Mouse (Mus musculus) liver (tissue): ENCODE results near the gene Ywhag.

Experiments used
- DNase-seq: peaks from one replicate; pipeline ENCODE4 v3.0.0-alpha.2; 2020; ENCODE audit warnings: mixed read lengths

The Ywhag gene

DNA sequence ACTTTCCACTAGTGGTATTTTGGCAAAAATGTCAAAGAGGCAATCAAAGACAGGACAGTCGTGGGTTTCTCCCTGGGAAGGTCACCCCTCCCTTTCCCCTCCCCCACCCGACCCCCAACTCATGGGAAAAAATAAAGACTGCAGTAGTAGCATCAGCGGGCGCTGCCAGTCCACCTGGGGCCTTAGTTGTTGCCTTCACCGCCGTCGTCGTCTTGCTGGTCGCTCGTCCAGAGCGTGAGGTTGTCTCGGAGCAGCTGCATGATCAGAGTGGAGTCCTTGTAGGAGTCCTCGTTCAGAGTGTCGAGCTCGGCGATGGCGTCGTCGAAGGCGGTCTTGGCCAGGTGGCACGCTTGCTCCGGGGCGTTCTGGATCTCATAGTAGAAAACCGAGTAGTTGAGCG is 23.6 kb downstream of the Ywhag start:
- no peak for DNase-seq

GRCm38 (mm10) chr5:135909646-135910045 is 24.8 kb downstream of the Ywhag start:
- no peak for DNase-seq

DNA sequence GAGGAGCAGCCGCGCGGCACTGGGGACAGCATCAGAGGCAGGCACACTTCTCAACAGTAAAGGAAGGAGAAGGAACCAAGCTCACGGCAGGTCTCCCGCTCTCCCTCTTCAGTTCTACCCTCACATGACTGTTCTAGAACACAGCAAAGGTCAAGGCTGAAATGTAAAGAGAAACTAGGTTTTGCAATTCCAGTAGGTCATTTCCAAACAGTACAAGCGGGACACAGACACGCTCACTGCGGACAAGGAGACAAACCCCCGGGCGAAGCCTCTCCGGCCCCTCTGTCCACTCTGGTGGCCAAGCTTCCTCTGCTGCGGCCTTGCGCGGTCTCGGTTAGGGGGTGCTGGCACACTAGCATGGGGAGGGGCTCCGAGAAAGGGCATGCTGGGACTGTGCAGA is 25.4 kb downstream of the Ywhag start:
- no peak for DNase-seq

- no peak for DNase-seq
Measured at GRCm38 (mm10) chr5:135908185-135908584, 26.2 kb downstream of the Ywhag start.

DNA sequence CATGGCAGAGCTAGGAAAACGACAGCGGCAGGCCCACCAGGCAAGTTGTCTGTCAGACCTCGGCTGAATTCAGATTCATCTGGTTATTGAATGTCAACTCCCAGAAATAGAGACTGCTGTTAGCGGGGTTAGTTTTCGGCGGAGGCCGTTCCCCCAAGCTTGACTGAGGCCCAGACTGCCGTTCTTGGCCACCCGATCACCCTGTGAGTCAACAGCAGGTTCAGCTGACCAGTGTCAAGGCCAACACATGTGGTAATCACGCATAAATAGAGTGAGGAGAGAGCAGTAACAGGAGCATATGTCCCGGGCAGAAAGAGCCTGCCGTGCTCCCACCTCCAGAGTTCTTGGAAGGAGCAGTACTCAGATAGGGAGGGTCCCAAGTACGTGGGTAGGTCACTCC is 27.2 kb downstream of the Ywhag start:
- DNase-seq = peak; percentile 24

GRCm38 (mm10) chr5:135906846-135907245 is 27.6 kb downstream of the Ywhag start:
- DNase-seq = no peak

GRCm38 (mm10) chr5:135905320-135906225 is 28.8 kb downstream of the Ywhag start:
- no peak for DNase-seq

DNA sequence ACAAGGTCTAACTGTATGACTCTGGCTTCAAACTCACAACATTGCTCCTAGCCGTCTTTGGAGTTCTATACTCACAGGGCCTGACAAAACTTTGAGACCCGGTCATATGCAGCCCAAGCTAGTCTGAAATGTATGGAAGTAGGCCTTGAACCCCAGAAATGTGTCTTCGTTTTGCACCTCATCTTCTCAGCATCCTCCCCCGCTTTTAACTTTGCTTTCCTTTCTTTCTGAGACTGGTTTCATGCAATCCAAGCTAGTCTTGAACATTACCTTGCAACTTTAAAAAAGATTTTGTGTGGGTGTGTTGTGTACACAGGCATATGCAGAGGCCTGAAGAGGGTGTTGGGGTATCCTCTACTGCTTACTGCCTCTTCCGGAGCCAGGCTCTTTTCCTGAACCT is 30.2 kb downstream of the Ywhag start:
- DNase-seq = no peak

DNA sequence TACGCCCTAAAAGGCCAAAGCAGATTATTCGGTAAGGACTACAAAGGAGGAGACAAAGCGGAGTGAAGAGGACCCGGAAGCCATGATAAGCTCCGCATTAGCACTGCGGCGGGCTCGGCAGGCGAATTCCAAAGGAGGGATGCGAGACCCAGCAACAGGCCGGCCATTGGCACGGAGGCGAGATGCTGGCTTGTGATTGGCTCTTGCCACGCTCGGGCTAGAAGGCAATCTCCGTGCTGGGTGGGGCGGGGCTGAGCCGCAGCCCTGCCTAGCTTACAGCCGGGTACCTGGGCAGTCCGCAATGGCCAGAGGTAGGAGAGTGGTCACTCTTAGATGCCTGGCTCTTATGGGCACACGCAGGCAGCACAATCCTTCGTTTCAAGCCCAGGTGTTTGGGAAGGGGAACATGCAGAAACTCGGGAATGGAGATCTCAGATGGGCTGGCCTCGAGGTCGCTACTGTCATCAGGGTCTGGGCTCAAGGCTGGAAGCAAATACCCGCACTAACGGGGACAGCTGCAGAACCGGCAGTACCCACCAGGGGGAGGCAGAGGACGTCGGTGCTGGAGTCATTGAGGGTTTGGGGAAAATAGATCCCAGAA is 30.8 kb downstream of the Ywhag start:
- DNase-seq = peak; percentile 82

DNA sequence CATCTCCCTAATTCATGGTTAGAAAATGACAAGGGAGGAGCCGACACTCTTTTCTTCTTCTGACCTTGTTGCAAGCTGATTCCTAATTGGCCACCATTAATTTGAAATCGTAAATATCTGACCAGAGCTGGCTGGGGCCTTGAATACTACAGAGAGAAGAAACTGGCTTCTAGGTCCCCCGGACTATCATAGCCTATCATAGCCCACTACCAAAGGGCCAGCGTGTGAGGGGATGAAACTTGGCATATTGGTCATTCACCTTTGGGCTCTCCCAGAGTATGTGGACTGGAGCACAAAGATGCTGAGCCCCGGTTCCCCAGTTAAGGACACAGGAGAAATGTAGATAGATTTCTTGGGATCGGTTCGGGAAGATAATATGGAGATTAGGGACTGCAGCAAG is 31.4 kb downstream of the Ywhag start:
- DNase-seq = no peak

- DNase-seq = peak; percentile 69
Measured at GRCm38 (mm10) chr5:135901354-135902095, 32.9 kb downstream of the Ywhag start.

DNA sequence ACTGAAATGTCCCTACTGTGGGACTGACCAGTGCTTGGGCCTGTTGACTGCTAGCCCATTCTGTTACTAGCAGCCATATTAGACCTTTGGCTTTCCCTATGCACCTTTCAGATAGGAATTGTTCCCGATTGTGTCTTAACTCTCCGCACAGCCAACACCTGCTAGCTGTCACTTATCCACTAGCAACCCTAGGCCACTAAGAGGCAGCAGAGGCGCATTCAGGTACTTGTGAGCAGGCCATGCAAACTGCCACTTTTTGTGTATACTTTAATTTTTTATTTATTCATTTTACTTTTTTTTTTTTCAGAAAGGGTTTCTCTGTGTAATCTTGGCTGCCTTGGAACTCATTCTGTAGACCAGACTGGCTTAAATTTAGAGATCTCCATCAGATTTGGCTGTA is 33.7 kb downstream of the Ywhag start:
- DNase-seq = no peak

- no peak for DNase-seq
Measured at GRCm38 (mm10) chr5:135899833-135900232, 34.6 kb downstream of the Ywhag start.

DNA sequence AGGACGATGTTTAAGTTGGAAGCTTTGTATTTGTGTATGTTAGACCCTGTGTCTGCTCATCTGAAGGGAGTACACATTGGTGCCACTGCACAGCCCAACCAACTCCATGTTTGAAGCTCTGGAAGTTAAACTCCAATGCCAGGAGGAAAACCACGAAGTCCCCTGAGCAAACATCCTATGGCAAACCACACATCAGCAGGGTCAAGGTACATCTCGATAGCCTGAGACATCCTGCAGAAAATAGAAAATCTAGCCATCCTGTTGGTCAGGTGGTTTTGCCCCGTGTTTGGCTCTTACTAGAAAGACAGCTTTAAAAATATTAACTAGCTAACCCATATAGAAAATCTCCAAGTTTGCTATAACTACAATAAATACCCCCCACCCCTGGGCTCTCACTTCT is 35.4 kb downstream of the Ywhag start:
- no peak for DNase-seq

DNA sequence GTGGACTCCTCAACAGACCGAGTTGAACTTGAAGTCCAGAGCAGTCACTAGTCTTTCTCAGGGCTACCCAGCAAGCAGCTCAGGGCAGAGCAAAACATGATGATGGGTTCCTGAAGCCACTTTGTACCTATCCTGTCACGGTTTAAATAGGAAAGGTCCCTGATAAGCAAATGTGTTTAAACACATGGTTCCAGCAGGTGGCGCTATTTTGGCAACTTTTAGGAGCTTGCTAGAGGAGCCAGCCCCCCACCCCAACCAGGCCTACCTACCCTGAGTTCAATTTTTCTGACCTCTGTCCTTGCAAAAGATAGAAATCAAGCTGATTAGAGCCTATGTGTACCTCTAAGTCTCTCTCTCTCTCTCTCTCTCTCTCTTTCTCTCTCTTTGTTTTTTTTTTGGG is 36.4 kb downstream of the Ywhag start:
- peak; percentile 67 for DNase-seq

DNA sequence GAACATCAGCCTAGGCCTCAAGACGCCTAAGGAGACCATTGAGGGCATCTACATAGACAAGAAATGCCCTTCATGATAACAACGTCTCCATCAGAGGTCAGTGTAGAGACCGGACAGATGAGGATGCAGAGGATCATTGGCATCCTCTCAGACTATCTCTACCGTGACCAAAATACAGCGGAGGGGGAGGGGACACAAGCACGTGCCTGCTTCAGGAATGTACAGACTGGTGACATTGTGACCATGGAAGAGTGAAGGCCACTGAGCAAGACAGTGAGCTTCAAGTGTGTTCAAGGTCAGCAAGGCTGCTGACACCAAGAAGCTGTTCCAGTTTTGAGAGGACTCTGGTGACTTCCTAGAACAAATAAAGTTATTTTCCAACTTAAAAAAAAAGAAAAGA is 39.5 kb downstream of the Ywhag start:
- DNase-seq = no peak

DNA sequence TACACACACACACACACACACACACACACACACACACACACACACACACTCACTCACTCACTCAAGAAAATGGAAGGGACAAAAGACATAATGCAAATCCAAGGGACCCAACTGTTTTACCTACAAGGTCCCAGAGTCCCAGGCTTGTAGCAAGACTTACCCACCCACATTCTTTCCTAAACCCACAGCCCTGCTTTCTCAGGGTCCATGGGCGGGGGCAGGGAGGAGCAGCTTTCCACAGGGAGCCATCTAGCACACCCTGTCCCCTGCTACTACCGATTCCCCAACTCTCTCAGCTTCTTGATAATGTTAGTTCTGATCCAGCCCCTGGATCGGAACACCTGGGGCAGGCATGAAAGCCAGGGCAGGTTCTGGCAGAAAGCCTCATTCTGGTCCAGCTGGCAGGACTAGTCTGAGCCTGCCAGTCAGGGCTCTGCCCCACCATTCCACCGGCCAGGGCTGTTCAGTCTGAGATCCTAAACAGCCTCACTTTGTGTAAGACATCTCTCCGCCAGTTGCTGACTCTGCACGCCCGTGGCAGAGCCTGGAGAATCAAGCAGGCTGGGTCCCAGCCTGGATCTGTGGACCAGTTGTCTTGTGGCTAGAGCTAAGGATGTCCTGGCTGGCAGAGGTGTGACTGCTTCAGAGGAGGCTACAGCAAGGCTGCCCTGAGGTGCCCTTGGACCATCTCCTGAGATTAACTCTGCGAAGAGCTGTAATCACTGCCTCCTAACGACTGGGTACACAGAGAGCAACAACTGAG is 41.6 kb downstream of the Ywhag start:
- no peak for DNase-seq

GRCm38 (mm10) chr5:135890920-135891319 is 43.5 kb downstream of the Ywhag start:
- no peak for DNase-seq

DNA sequence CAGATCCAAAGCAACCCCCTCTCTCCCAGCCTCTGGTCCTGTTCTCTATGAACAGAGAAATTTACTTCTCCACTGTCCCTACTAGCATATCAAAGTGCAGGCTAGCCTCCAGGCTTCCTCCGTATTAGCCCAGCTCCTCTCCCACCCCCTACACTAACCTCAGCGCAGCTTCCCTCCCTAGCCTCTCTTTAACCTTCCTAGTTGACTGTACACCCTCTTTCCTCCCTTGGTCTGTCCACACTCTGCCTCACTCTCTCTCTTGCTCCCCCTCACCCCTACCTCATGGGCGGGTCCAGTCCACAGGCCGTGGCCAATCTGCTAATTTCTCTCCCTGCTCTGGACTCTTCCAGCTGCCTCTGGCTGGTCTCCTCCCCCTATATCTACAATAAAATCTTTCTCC is 44.1 kb downstream of the Ywhag start:
- DNase-seq = no peak

- no peak for DNase-seq
Measured at GRCm38 (mm10) chr5:135888405-135889215, 45.8 kb downstream of the Ywhag start.

DNA sequence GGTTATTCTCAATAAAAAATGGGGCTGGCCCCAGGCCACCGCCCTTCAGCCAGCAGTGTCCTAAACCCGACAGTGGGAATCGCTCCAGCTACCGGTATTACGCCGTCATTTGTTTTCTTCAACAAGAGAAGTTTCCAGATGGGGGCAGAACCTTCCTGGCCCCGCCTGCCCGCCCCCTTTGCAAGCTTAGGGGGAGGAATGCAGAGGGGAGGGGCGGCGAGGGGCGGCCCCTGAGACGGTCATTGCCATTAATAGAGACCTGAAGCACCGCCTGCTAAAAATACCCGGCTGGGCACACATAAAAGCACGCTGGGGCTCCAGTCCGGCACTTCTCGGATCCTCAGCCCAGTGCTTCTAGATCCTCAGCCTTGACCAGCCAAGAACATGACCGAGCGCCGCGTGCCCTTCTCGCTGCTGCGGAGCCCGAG is 46.7 kb downstream of the Ywhag start, which contains the start of gene Hspb1:
Hspb1 (plus strand) TSS at position 245 of the 428 bp plus-strand sequence.
- DNase-seq = peak; percentile 42

- no peak for DNase-seq
Measured at GRCm38 (mm10) chr5:135884641-135885040, 49.8 kb downstream of the Ywhag start.
